Mouse (Mus musculus): ENCODE measurements around the gene Ppp1r14a.

GRCm38 (mm10) chr7:29287481-29287880, 1.6 kb upstream of the Ppp1r14a start:
- TF ChIP-seq CTCF (IDR thresholded peaks at IDR 0.05; ENCODE audit: extremely low read depth, insufficient read depth, low read length) (no peak), POLR2A (IDR thresholded peaks at IDR 0.05; ENCODE audit: extremely low read depth, insufficient read depth, low read length) (no peak)

All from cortical plate, adult 2 months (tissue).